22 mouse cellular contexts compared by ENCODE assay signal in the genomic region with DNA sequence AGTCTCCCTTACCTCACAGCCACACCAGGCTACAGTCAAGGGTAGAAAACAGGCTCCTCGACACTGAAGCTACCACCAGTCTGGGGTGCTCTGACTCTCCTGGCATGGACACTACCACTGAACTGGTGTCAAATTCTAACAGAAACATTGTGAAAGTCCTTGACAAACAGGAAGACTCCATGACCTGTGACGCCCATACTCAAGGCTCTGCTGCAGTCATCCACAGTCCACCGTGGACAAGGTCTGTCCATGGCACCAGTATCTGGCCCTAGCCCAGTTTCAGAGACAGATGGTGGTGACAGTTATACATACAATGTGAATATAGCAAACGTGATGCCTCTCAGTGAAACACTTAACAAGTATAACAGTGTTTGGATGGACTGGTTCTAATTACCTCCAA. TPM values are rescaled to one million over a fixed set of nuclear protein-coding genes. Genes with fewer than 3 reads are reported as not detected.
DNase-seq lines count a peak whose midpoint lies in the region; ATAC-seq lines count a peak whose summit lies in the region.
"Had no signal": no experiment of that assay in that cellular context is flagged by ENCODE, and none has a peak within 500 bp of the region (broad histone marks: within the 10 kb centered on the region; RNA-seq: fewer than 3 reads in every experiment).

No protein-coding gene starts in this region.

- H3K4me3 ChIP-seq in kidney, embryonic 14.5 days (ENCODE audit: low read length): no peak overlapping the region
- no peak overlapping the region for H3K4me3 ChIP-seq in kidney, embryonic 16.5 days (ENCODE audit: low read length)
- H3K4me3 ChIP-seq: embryonic facial prominence, embryonic 13.5 days; embryonic facial prominence, embryonic 15.5 days; erythroblast, embryonic 14.5 days; forebrain, embryonic 10.5 days; forebrain, embryonic 12.5 days had no signal

- ATAC-seq in kidney, embryonic 14.5 days (ENCODE audit: low FRiP score, low TSS enrichment): 0 out of 2 replicates have a peak, but pooled peaks have one; percentile 39
- ATAC-seq in kidney, embryonic 16.5 days (ENCODE audit: low FRiP score, low TSS enrichment): no peak
- ATAC-seq: forebrain, embryonic 14.5 days; forebrain, embryonic 16.5 days had no signal

- H3K9ac ChIP-seq in kidney, embryonic 14.5 days (ENCODE audit: low read depth, low read length): no peak overlapping the region
- H3K9ac ChIP-seq in kidney, embryonic 16.5 days (replicated peaks; ENCODE audit: low read length): no peak overlapping the region
- H3K9ac ChIP-seq: embryonic facial prominence, embryonic 13.5 days; embryonic facial prominence, embryonic 15.5 days; forebrain, embryonic 12.5 days had no signal

- WGBS in kidney, embryonic 14.5 days: 41% methylated on average over 4 of the region's 4 CpGs
- WGBS in kidney, embryonic 16.5 days: 38% methylated on average over 4 of the region's 4 CpGs

- peak; percentile 51 for DNase-seq in adrenal gland, postnatal 14 days
- no peak for DNase-seq in adrenal gland, postnatal 25 days
- peak; percentile 55 for DNase-seq in 416B (ENCODE audit: low read depth)
- no peak for DNase-seq in urinary bladder, postnatal 36 days (ENCODE audit: low spot score in 2 of 2)
- DNase-seq: adrenal gland, adult 2 months; adrenal gland, postnatal 10 days; cerebellum, adult 11 months; cerebellum, adult 18-20 months; cerebellum, adult 8-10 months; cerebellum, adult 9-11 months; cerebellum, postnatal 14 days; cerebellum, postnatal 36 days; embryo, embryonic 11 days had no signal

- H3K36me3 ChIP-seq in kidney, embryonic 14.5 days (ENCODE audit: control insufficient read depth, insufficient read depth, low read length): no peaks in the 10 kb centered on the region
- H3K36me3 ChIP-seq in kidney, embryonic 16.5 days (ENCODE audit: insufficient read depth, low read length): no peaks in the 10 kb centered on the region
- H3K36me3 ChIP-seq: embryonic facial prominence, embryonic 13.5 days; embryonic facial prominence, embryonic 15.5 days; forebrain, embryonic 10.5 days; forebrain, embryonic 12.5 days had no signal

- H3K4me1 ChIP-seq in kidney, embryonic 14.5 days (ENCODE audit: control insufficient read depth, insufficient read depth, low read length): no peaks in the 10 kb centered on the region
- H3K4me1 ChIP-seq in kidney, embryonic 16.5 days (ENCODE audit: insufficient read depth, low read length): no peaks in the 10 kb centered on the region
- H3K4me1 ChIP-seq: embryonic facial prominence, embryonic 13.5 days; embryonic facial prominence, embryonic 15.5 days; forebrain, embryonic 10.5 days; forebrain, embryonic 12.5 days had no signal

- H3K4me2 ChIP-seq in kidney, embryonic 14.5 days (replicated peaks; ENCODE audit: low read depth, low read length): no peak overlapping the region
- no peak overlapping the region for H3K4me2 ChIP-seq in kidney, embryonic 16.5 days (replicated peaks; ENCODE audit: low read depth, low read length)
- H3K4me2 ChIP-seq: embryonic facial prominence, embryonic 13.5 days; embryonic facial prominence, embryonic 15.5 days; forebrain, embryonic 12.5 days had no signal

- no peaks in the 10 kb centered on the region for H3K9me3 ChIP-seq in kidney, embryonic 14.5 days (ENCODE audit: control insufficient read depth, low read length)
- no peaks in the 10 kb centered on the region for H3K9me3 ChIP-seq in kidney, embryonic 16.5 days (ENCODE audit: low read length)
- H3K9me3 ChIP-seq: embryonic facial prominence, embryonic 13.5 days; embryonic facial prominence, embryonic 15.5 days; forebrain, embryonic 10.5 days; forebrain, embryonic 12.5 days had no signal

- H3K27me3 ChIP-seq in kidney, embryonic 14.5 days (ENCODE audit: control insufficient read depth, insufficient read depth, low read length): no peaks in the 10 kb centered on the region
- H3K27me3 ChIP-seq in kidney, embryonic 16.5 days (ENCODE audit: insufficient read depth, low read length): no peaks in the 10 kb centered on the region
- H3K27me3 ChIP-seq: embryonic facial prominence, embryonic 13.5 days; embryonic facial prominence, embryonic 15.5 days; forebrain, embryonic 12.5 days had no signal

- no peak overlapping the region for H3K27ac ChIP-seq in kidney, embryonic 14.5 days (ENCODE audit: low read depth, low read length)
- no peak overlapping the region for H3K27ac ChIP-seq in kidney, embryonic 16.5 days (ENCODE audit: low read length)
- H3K27ac ChIP-seq: embryonic facial prominence, embryonic 13.5 days; embryonic facial prominence, embryonic 15.5 days; forebrain, embryonic 10.5 days; forebrain, embryonic 12.5 days had no signal

RNA-seq across cellular contexts. Expression of gene Adcy9, which starts 11.5 kb away (rescaled TPM):
- total RNA-seq in adrenal gland, postnatal 14 days (2021): 36.1 and 38.7 TPM in 2 replicates
- total RNA-seq in adrenal gland, postnatal 25 days (2021): 59.2 and 85.6 TPM in 2 replicates
- polyA plus RNA-seq in kidney, embryonic 14.5 days (2014; fragmentation: Nextera tagmentation; extraction: Ambion mirVana): 1.1 and 1.3 TPM in 2 replicates
- 1.0 and 1.1 TPM in 2 replicates for polyA plus RNA-seq in kidney, embryonic 16.5 days (2015; fragmentation: Nextera tagmentation; extraction: Ambion mirVana)
- polyA plus RNA-seq: erythroblast, embryonic 14.5 days had no signal

Comparison
In these comparisons a context has a peak if more than half of its experiments do, and no peak if none do; other contexts are left out.
1. DNase-seq: peak in adrenal gland, postnatal 14 days (single experiment) and 416B (single experiment); none in adrenal gland, postnatal 25 days (single experiment) and urinary bladder, postnatal 36 days (0 of 2).